Mouse (Mus musculus) intestine, embryonic 14.5 days (tissue): ENCODE data around the gene Gnas. TPM values are rescaled to one million over a fixed set of nuclear protein-coding genes. Genes with fewer than 3 reads are reported as not detected.

Source experiments
- ATAC-seq: fragments of 200-750 bp; cut with Nextera tagmentation; replicated peaks from 2 replicates; pipeline ENCODE4 v1.8.0; 2017; ENCODE audit warnings: low read depth, moderate number of reproducible peaks, moderate TSS enrichment, moderate library complexity; ENCODE audit not compliant: low FRiP score, low TSS enrichment
- DNase-seq: peaks from one replicate; pipeline ENCODE4 v3.0.0-alpha.2; 2018; ENCODE audit warnings: low spot score
- H3K27ac ChIP-seq: fragments of 300-500 bp; sonication (generic); 2 replicates; pipeline ENCODE4 v1.5.1; 2014; ENCODE audit warnings: low read depth, mild to moderate bottlenecking, control low read depth
- H3K27me3 ChIP-seq: fragments of 300-500 bp; sonication (generic); replicated peaks from 2 replicates; pipeline ENCODE4 v1.6.1; 2014; ENCODE audit warnings: low read length, control low read depth; ENCODE audit not compliant: control insufficient read depth, insufficient read depth
- H3K36me3 ChIP-seq: fragments of 300-500 bp; sonication (generic); 2 replicates; pipeline ENCODE4 v1.6.1; 2014; ENCODE audit warnings: low read length, control low read depth; ENCODE audit not compliant: control insufficient read depth, insufficient read depth
- H3K4me1 ChIP-seq: fragments of 300-500 bp; sonication (generic); replicated peaks from 2 replicates; pipeline ENCODE4 v1.6.1; 2014; ENCODE audit warnings: low read length, control low read depth, mixed read lengths; ENCODE audit not compliant: control insufficient read depth, insufficient read depth
- H3K4me2 ChIP-seq: fragments of 300-500 bp; sonication (generic); 2 replicates; pipeline ENCODE4 v1.6.1; 2014; ENCODE audit warnings: low read length
- H3K4me3 ChIP-seq: fragments of 300-500 bp; sonication (generic); 2 replicates; pipeline ENCODE4 v1.5.1; 2014; ENCODE audit warnings: low read depth, low read length, control low read depth, mixed read lengths
- H3K9ac ChIP-seq: fragments of 300-500 bp; sonication (generic); 2 replicates; pipeline ENCODE4 v1.6.1; 2014; ENCODE audit warnings: mild to moderate bottlenecking, low read length
- H3K9me3 ChIP-seq: fragments of 300-500 bp; sonication (generic); 2 replicates; pipeline ENCODE4 v1.6.1; 2016; ENCODE audit warnings: low read length, control low read depth; ENCODE audit not compliant: control insufficient read depth
- WGBS: fragments of 180-500 bp; shearing (Covaris S2); extraction: QIAGEN DNeasy Blood & Tissue Kit; methylation state at CpG from one replicate; pipeline ENCODE4 v1.1.7; 2014; 5-methylcytosine and 5-hydroxymethylcytosine counted together
- polyA plus RNA-seq: library from polyadenylated mRNA; unstranded; fragments of >200 nt; fragmentation: Nextera tagmentation; extraction: Ambion mirVana; gene quantifications from 2 replicates; pipeline ENCODE4 v1.2.1, GENCODE M21; 2014

The Gnas gene
- polyA plus RNA-seq, 1 experiment from 2014 or later, result 1,793 TPM

GRCm38 (mm10) chr2:174297851-174298250 lies 13.7 kb downstream of the Gnas start:
- Histone ChIP-seq H3K27ac (no peak overlapping the region), H3K27me3 (peaks cover 27% of the 10 kb centered on the region), H3K4me3 (peak overlapping the region; percentile 35), H3K36me3 (no peaks in the 10 kb centered on the region), H3K9me3 (peaks cover 64% of the 10 kb centered on the region), H3K9ac (no peak overlapping the region), H3K4me2 (peak overlapping the region; percentile 50), H3K4me1 (peaks cover 6% of the 10 kb centered on the region; the same call in 1 of the 2 replicates)
- DNase-seq (no peak), ATAC-seq (no peak)
- WGBS, result 63% methylated on average over 19 of the region's 19 CpGs

- Histone ChIP-seq H3K4me1 (peaks cover 2% of the 10 kb centered on the region; the same call in 1 of the 2 replicates), H3K9me3 (peaks cover 64% of the 10 kb centered on the region), H3K36me3 (no peaks in the 10 kb centered on the region), H3K27me3 (peaks cover 27% of the 10 kb centered on the region), H3K27ac (no peak overlapping the region), H3K9ac (no peak overlapping the region), H3K4me2 (peak overlapping the region; percentile 50), H3K4me3 (peak overlapping the region; percentile 35)
- ATAC-seq (no peak), DNase-seq (no peak)
- 46% methylated on average over 33 of the region's 33 CpGs for WGBS
These were observed 14.4 kb downstream of the Gnas start for GRCm38 (mm10) chr2:174298471-174298870.

GRCm38 (mm10) chr2:174299091-174299770 lies 15.1 kb downstream of the Gnas start:
- ATAC-seq (no peak), DNase-seq (no peak)
- 53% methylated on average over 48 of the region's 48 CpGs for WGBS
- Histone ChIP-seq H3K27ac (no peak overlapping the region), H3K9me3 (peaks cover 64% of the 10 kb centered on the region), H3K4me2 (peak overlapping the region; percentile 50), H3K4me1 (no peaks in the 10 kb centered on the region), H3K9ac (0 out of 2 replicates have a peak overlapping the region, but pooled peaks have one; percentile 10), H3K36me3 (no peaks in the 10 kb centered on the region), H3K27me3 (peaks cover 27% of the 10 kb centered on the region), H3K4me3 (peak overlapping the region; percentile 35)

- DNase-seq (no peak), ATAC-seq (no peak)
- H3K4me2 ChIP-seq, result peak overlapping the region; percentile 50
- H3K9ac ChIP-seq, result no peak overlapping the region
- H3K9me3 ChIP-seq, result peaks cover 61% of the 10 kb centered on the region
- no peaks in the 10 kb centered on the region for H3K4me1 ChIP-seq
- no peak overlapping the region for H3K27ac ChIP-seq
- peak overlapping the region; percentile 35 for H3K4me3 ChIP-seq
- 62% methylated on average over 34 of the region's 34 CpGs for WGBS
- peaks cover 27% of the 10 kb centered on the region for H3K27me3 ChIP-seq
- no peaks in the 10 kb centered on the region for H3K36me3 ChIP-seq
These were observed 15.6 kb downstream of the Gnas start for GRCm38 (mm10) chr2:174299771-174300160.

- Histone ChIP-seq H3K9ac (0 out of 2 replicates have a peak overlapping the region, but pooled peaks have one; percentile 7), H3K27ac (no peak overlapping the region), H3K27me3 (peaks cover 27% of the 10 kb centered on the region), H3K36me3 (no peaks in the 10 kb centered on the region), H3K4me2 (peak overlapping the region; percentile 50), H3K9me3 (peaks cover 57% of the 10 kb centered on the region), H3K4me1 (no peaks in the 10 kb centered on the region), H3K4me3 (peak overlapping the region; percentile 35)
- WGBS, result 47% methylated on average over 27 of the region's 27 CpGs
- no peak for ATAC-seq
- DNase-seq, result no peak
These were observed 16.1 kb downstream of the Gnas start for GRCm38 (mm10) chr2:174300186-174300585.

- H3K9ac ChIP-seq, result 0 out of 2 replicates have a peak overlapping the region, but pooled peaks have one; percentile 7
- WGBS, result 53% methylated on average over 22 of the region's 22 CpGs
- ATAC-seq (no peak), DNase-seq (no peak)
- H3K4me1 ChIP-seq, result no peaks in the 10 kb centered on the region
- H3K4me3 ChIP-seq, result peak overlapping the region; percentile 35
- no peaks in the 10 kb centered on the region for H3K36me3 ChIP-seq
- peaks cover 52% of the 10 kb centered on the region for H3K9me3 ChIP-seq
- H3K27me3 ChIP-seq, result peaks cover 27% of the 10 kb centered on the region
- H3K27ac ChIP-seq, result no peak overlapping the region
- H3K4me2 ChIP-seq, result peak overlapping the region; percentile 50
These were observed 16.5 kb downstream of the Gnas start for GRCm38 (mm10) chr2:174300666-174301065.

GRCm38 (mm10) chr2:174302526-174302925 lies 18.4 kb downstream of the Gnas start:
- WGBS, result 61% methylated on average over 6 of the region's 6 CpGs
- Histone ChIP-seq H3K27me3 (peaks cover 27% of the 10 kb centered on the region), H3K36me3 (no peaks in the 10 kb centered on the region), H3K9ac (no peak overlapping the region), H3K4me2 (no peak overlapping the region), H3K27ac (no peak overlapping the region), H3K9me3 (peaks cover 37% of the 10 kb centered on the region), H3K4me3 (no peak overlapping the region), H3K4me1 (no peaks in the 10 kb centered on the region)
- ATAC-seq, result no peak
- no peak for DNase-seq

- 22% methylated on average over 5 of the region's 5 CpGs for WGBS
- ATAC-seq, result no peak
- Histone ChIP-seq H3K27ac (no peak overlapping the region), H3K4me1 (no peaks in the 10 kb centered on the region), H3K4me3 (no peak overlapping the region), H3K4me2 (no peak overlapping the region), H3K27me3 (no peaks in the 10 kb centered on the region), H3K36me3 (no peaks in the 10 kb centered on the region), H3K9ac (no peak overlapping the region), H3K9me3 (peaks cover 6% of the 10 kb centered on the region)
- no peak for DNase-seq
These were observed 21.5 kb downstream of the Gnas start for GRCm38 (mm10) chr2:174305646-174306045.

GRCm38 (mm10) chr2:174307903-174308302 lies 23.8 kb downstream of the Gnas start:
- H3K4me3 ChIP-seq, result no peak overlapping the region
- H3K4me2 ChIP-seq, result no peak overlapping the region
- DNase-seq (no peak), ATAC-seq (no peak)
- peaks cover 4% of the 10 kb centered on the region for H3K4me1 ChIP-seq
- H3K27me3 ChIP-seq, result no peaks in the 10 kb centered on the region
- H3K27ac ChIP-seq, result no peak overlapping the region
- no peaks in the 10 kb centered on the region for H3K9me3 ChIP-seq
- H3K36me3 ChIP-seq, result no peaks in the 10 kb centered on the region
- WGBS, result 71% methylated on average over 3 of the region's 3 CpGs
- no peak overlapping the region for H3K9ac ChIP-seq
